Mouse (Mus musculus) heart, embryonic 13.5 days (tissue): ENCODE data around the gene Cep68. TPM values are rescaled to one million over a fixed set of nuclear protein-coding genes. Genes with fewer than 3 reads are reported as not detected.

Source experiments
- ATAC-seq: fragments of 200-750 bp; cut with Nextera tagmentation; 2 replicates; pipeline ENCODE4 v1.8.0; 2017; ENCODE audit warnings: moderate TSS enrichment; ENCODE audit not compliant: insufficient number of reproducible peaks, low FRiP score, low TSS enrichment; ENCODE audit errors: extremely low read depth
- H3K27ac ChIP-seq: fragments of 300-500 bp; sonication (generic); replicated peaks from 2 replicates; pipeline ENCODE4 v1.5.1; 2015; ENCODE audit warnings: moderate library complexity, mild to moderate bottlenecking, inconsistent platforms
- H3K27me3 ChIP-seq: fragments of 300-500 bp; sonication (generic); replicated peaks from 2 replicates; pipeline ENCODE4 v1.6.1; 2015; ENCODE audit warnings: mild to moderate bottlenecking, inconsistent platforms
- H3K36me3 ChIP-seq: fragments of 300-500 bp; sonication (generic); 2 replicates; pipeline ENCODE4 v1.6.1; 2015; ENCODE audit warnings: mild to moderate bottlenecking, inconsistent platforms
- H3K4me1 ChIP-seq: fragments of 300-500 bp; sonication (generic); 2 replicates; pipeline ENCODE4 v1.6.1; 2015; ENCODE audit warnings: inconsistent platforms
- H3K4me2 ChIP-seq: fragments of 300-500 bp; sonication (generic); 2 replicates; pipeline ENCODE4 v1.6.1; 2015; ENCODE audit warnings: inconsistent platforms, mild to moderate bottlenecking, moderate library complexity
- H3K4me3 ChIP-seq: fragments of 300-500 bp; sonication (generic); 2 replicates; pipeline ENCODE4 v1.5.1; 2015; ENCODE audit warnings: moderate library complexity, mild to moderate bottlenecking, inconsistent platforms
- H3K9ac ChIP-seq: fragments of 300-500 bp; sonication (generic); 2 replicates; pipeline ENCODE4 v1.6.1; 2015; ENCODE audit warnings: inconsistent platforms, mild to moderate bottlenecking, moderate library complexity
- H3K9me3 ChIP-seq: fragments of 300-500 bp; sonication (generic); 2 replicates; pipeline ENCODE4 v1.6.1; 2016; ENCODE audit warnings: inconsistent platforms
- WGBS: fragments of 180-500 bp; shearing (Covaris S2); methylation state at CpG from one replicate; pipeline ENCODE4 v1.1.7; 2015; ENCODE audit warnings: mixed read lengths; 5-methylcytosine and 5-hydroxymethylcytosine counted together
- polyA plus RNA-seq: library from polyadenylated mRNA; unstranded; fragments of >200 nt; fragmentation: Nextera tagmentation; extraction: Ambion mirVana; gene quantifications from 2 replicates; pipeline ENCODE4 v1.2.1, GENCODE M21; 2015

Gene Cep68
- 28.0 and 28.9 TPM in 2 replicates for polyA plus RNA-seq

- WGBS = under 1% methylated on average over 56 of the region's 59 CpGs
- peak; percentile 95 for ATAC-seq
Observed at GRCm38 (mm10) chr11:20249296-20250110, at the start of gene Cep68. TSS of gene Cep68 (minus strand) at chr11:20249429.

GRCm38 (mm10) chr11:20284463-20284862 is 35.2 kb upstream of the Cep68 start:
- no peak for ATAC-seq
- Histone ChIP-seq H3K9ac (no peak overlapping the region), H3K4me3 (no peak overlapping the region), H3K9me3 (no peaks in the 10 kb centered on the region; the same call in 1 of the 2 replicates), H3K27ac (no peak overlapping the region), H3K4me2 (no peak overlapping the region), H3K4me1 (peaks cover 4% of the 10 kb centered on the region; the same call in 1 of the 2 replicates), H3K27me3 (no peaks in the 10 kb centered on the region), H3K36me3 (no peaks in the 10 kb centered on the region)
- WGBS = 67% methylated on average over 3 of the region's 3 CpGs

More at GRCm38 (mm10) chr11:20249296-20250110, at the start of gene Cep68:
- no peaks in the 10 kb centered on the region for H3K27me3 ChIP-seq
- peaks cover 18% of the 10 kb centered on the region for H3K36me3 ChIP-seq
- H3K4me2 ChIP-seq = peak within 1 kb of the TSS; percentile 82
- H3K4me1 ChIP-seq = peaks cover 47% of the 10 kb centered on the region
- H3K9me3 ChIP-seq = no peaks in the 10 kb centered on the region
- peak within 1 kb of the TSS; percentile 84 for H3K4me3 ChIP-seq
- peak within 1 kb of the TSS; percentile 90 for H3K27ac ChIP-seq
- peak within 1 kb of the TSS; percentile 95 for H3K9ac ChIP-seq

- H3K9ac ChIP-seq = no peak overlapping the region
- H3K36me3 ChIP-seq = no peaks in the 10 kb centered on the region
- WGBS = 77% methylated on average over 2 of the region's 2 CpGs
- H3K4me2 ChIP-seq = no peak overlapping the region
- H3K4me1 ChIP-seq = peaks cover 12% of the 10 kb centered on the region
- H3K4me3 ChIP-seq = no peak overlapping the region
- H3K27me3 ChIP-seq = no peaks in the 10 kb centered on the region
- H3K27ac ChIP-seq = no peak overlapping the region
- no peak for ATAC-seq
- H3K9me3 ChIP-seq = no peaks in the 10 kb centered on the region
Observed at GRCm38 (mm10) chr11:20282601-20283219, 33.5 kb upstream of the Cep68 start.

GRCm38 (mm10) chr11:20280982-20281381 is 31.8 kb upstream of the Cep68 start:
- no peak overlapping the region for H3K9ac ChIP-seq
- ATAC-seq = no peak
- 59% methylated on average over 5 of the region's 5 CpGs for WGBS
- H3K4me3 ChIP-seq = no peak overlapping the region
- no peaks in the 10 kb centered on the region for H3K9me3 ChIP-seq
- H3K27ac ChIP-seq = no peak overlapping the region
- peaks cover 6% of the 10 kb centered on the region; the same call in 1 of the 2 replicates for H3K27me3 ChIP-seq
- H3K4me1 ChIP-seq = peaks cover 12% of the 10 kb centered on the region
- H3K36me3 ChIP-seq = no peaks in the 10 kb centered on the region
- no peak overlapping the region for H3K4me2 ChIP-seq

- Histone ChIP-seq H3K4me3 (no peak overlapping the region), H3K4me2 (no peak overlapping the region), H3K27me3 (peaks cover 6% of the 10 kb centered on the region; the same call in 1 of the 2 replicates), H3K4me1 (peaks cover 12% of the 10 kb centered on the region), H3K27ac (no peak overlapping the region), H3K9ac (no peak overlapping the region), H3K9me3 (no peaks in the 10 kb centered on the region), H3K36me3 (no peaks in the 10 kb centered on the region)
- WGBS = 10% methylated on average over 5 of the region's 5 CpGs
- ATAC-seq = no peak
Observed at GRCm38 (mm10) chr11:20278702-20279101, 29.5 kb upstream of the Cep68 start.

- Histone ChIP-seq H3K27ac (no peak overlapping the region), H3K4me2 (no peak overlapping the region), H3K9ac (no peak overlapping the region), H3K27me3 (peaks cover 6% of the 10 kb centered on the region; the same call in 1 of the 2 replicates), H3K4me1 (peaks cover 12% of the 10 kb centered on the region), H3K36me3 (no peaks in the 10 kb centered on the region), H3K4me3 (no peak overlapping the region), H3K9me3 (no peaks in the 10 kb centered on the region)
- no peak for ATAC-seq
- WGBS = 68% methylated on average over 2 of the region's 2 CpGs
Observed at GRCm38 (mm10) chr11:20277106-20277505, 27.9 kb upstream of the Cep68 start.

- no peak overlapping the region for H3K4me2 ChIP-seq
- H3K4me1 ChIP-seq = peaks cover 9% of the 10 kb centered on the region
- peaks cover 6% of the 10 kb centered on the region; the same call in 1 of the 2 replicates for H3K27me3 ChIP-seq
- no peaks in the 10 kb centered on the region for H3K36me3 ChIP-seq
- H3K4me3 ChIP-seq = no peak overlapping the region
- no peak for ATAC-seq
- no peak overlapping the region for H3K27ac ChIP-seq
- no peaks in the 10 kb centered on the region for H3K9me3 ChIP-seq
- H3K9ac ChIP-seq = no peak overlapping the region
- 72% methylated on average over 2 of the region's 2 CpGs for WGBS
Observed at GRCm38 (mm10) chr11:20275974-20276373, 26.7 kb upstream of the Cep68 start.

- no peaks in the 10 kb centered on the region for H3K27me3 ChIP-seq
- H3K4me3 ChIP-seq = no peak overlapping the region
- no peak overlapping the region for H3K9ac ChIP-seq
- WGBS = 72% methylated on average over 6 of the region's 6 CpGs
- no peaks in the 10 kb centered on the region for H3K9me3 ChIP-seq
- no peak overlapping the region for H3K4me2 ChIP-seq
- no peaks in the 10 kb centered on the region for H3K36me3 ChIP-seq
- H3K27ac ChIP-seq = no peak overlapping the region
- no peaks in the 10 kb centered on the region; the same call in 1 of the 2 replicates for H3K4me1 ChIP-seq
- ATAC-seq = no peak
Observed at GRCm38 (mm10) chr11:20269885-20270284, 20.7 kb upstream of the Cep68 start.

- no peak overlapping the region for H3K9ac ChIP-seq
- H3K27me3 ChIP-seq = no peaks in the 10 kb centered on the region
- H3K9me3 ChIP-seq = no peaks in the 10 kb centered on the region
- H3K27ac ChIP-seq = no peak overlapping the region
- H3K4me2 ChIP-seq = no peak overlapping the region
- no peaks in the 10 kb centered on the region for H3K36me3 ChIP-seq
- no peak for ATAC-seq
- no peak overlapping the region for H3K4me3 ChIP-seq
- H3K4me1 ChIP-seq = no peaks in the 10 kb centered on the region
- WGBS = 50% methylated on average over 8 of the region's 8 CpGs
Observed at GRCm38 (mm10) chr11:20262628-20263380, 13.6 kb upstream of the Cep68 start.

GRCm38 (mm10) chr11:20254791-20255190 is 5.6 kb upstream of the Cep68 start:
- Histone ChIP-seq H3K9ac (no peak overlapping the region), H3K4me3 (no peak overlapping the region), H3K4me1 (peaks cover 6% of the 10 kb centered on the region; the same call in 1 of the 2 replicates), H3K9me3 (no peaks in the 10 kb centered on the region), H3K4me2 (no peak overlapping the region), H3K36me3 (no peaks in the 10 kb centered on the region), H3K27ac (no peak overlapping the region), H3K27me3 (no peaks in the 10 kb centered on the region)
- ATAC-seq = no peak
- WGBS = 71% methylated on average over 4 of the region's 4 CpGs

GRCm38 (mm10) chr11:20253088-20253487 is 3.9 kb upstream of the Cep68 start:
- ATAC-seq = no peak
- Histone ChIP-seq H3K27me3 (no peaks in the 10 kb centered on the region), H3K27ac (no peak overlapping the region), H3K4me1 (peaks cover 11% of the 10 kb centered on the region), H3K4me2 (no peak overlapping the region), H3K36me3 (no peaks in the 10 kb centered on the region), H3K4me3 (no peak overlapping the region), H3K9ac (no peak overlapping the region), H3K9me3 (no peaks in the 10 kb centered on the region)
- 61% methylated on average over 2 of the region's 2 CpGs for WGBS
